Comparison of ENCODE assay signal across 8 mouse cellular contexts in genomic region chr1:36580384-36581207, GRCm38 (mm10). TPM values are rescaled to one million over a fixed set of nuclear protein-coding genes. Genes with fewer than 3 reads are reported as not detected.
DNase-seq lines count a peak whose midpoint lies in the region; ATAC-seq and TF ChIP-seq lines count a peak whose summit lies in the region.

No protein-coding gene starts in this region.

- 0 out of 2 replicates have a peak overlapping the region, but pooled peaks have one; percentile 16 for H3K4me3 ChIP-seq in intestine, postnatal 0 days (ENCODE audit: low read depth, low read length)
- peak overlapping the region; percentile 32; the same call in 1 of the 2 replicates for H3K4me3 ChIP-seq in liver, adult 2 months (ENCODE audit: insufficient read depth, low read depth, low read length)
- no peak overlapping the region for H3K4me3 ChIP-seq in neural tube, embryonic 11.5 days (ENCODE audit: low read depth, low read length)

- H3K4me1 ChIP-seq in intestine, postnatal 0 days (replicated peaks; ENCODE audit: control insufficient read depth, insufficient read depth, low read length): peaks cover 28% of the 10 kb centered on the region
- H3K4me1 ChIP-seq in liver, adult 2 months (ENCODE audit: control insufficient read depth, insufficient read depth, low read length): peaks cover 5% of the 10 kb centered on the region; the same call in 1 of the 2 replicates
- peaks cover 16% of the 10 kb centered on the region for H3K4me1 ChIP-seq in neural tube, embryonic 11.5 days (ENCODE audit: control insufficient read depth, insufficient read depth, low read length)

- no peaks in the 10 kb centered on the region for H3K9me3 ChIP-seq in intestine, postnatal 0 days (ENCODE audit: control insufficient read depth)
- no peaks in the 10 kb centered on the region for H3K9me3 ChIP-seq in neural tube, embryonic 11.5 days (ENCODE audit: control insufficient read depth, low read length)

- no peak overlapping the region for H3K9ac ChIP-seq in intestine, postnatal 0 days (ENCODE audit: low read depth, low read length)
- no peak overlapping the region; the same call in 1 of the 2 replicates for H3K9ac ChIP-seq in liver, adult 2 months (ENCODE audit: low read depth, low read length)
- H3K9ac ChIP-seq in neural tube, embryonic 11.5 days (ENCODE audit: low read length): peak overlapping the region; percentile 41

- WGBS in intestine, postnatal 0 days: 1% methylated on average over 17 of the region's 17 CpGs
- 13% methylated on average over 17 of the region's 17 CpGs for WGBS in liver, adult 2 months
- WGBS in neural tube, embryonic 11.5 days: 2% methylated on average over 17 of the region's 17 CpGs

- DNase-seq in urinary bladder, postnatal 36 days (ENCODE audit: low spot score in 2 of 2): peak; percentile 60 to 73
- no peak for DNase-seq in urinary bladder, postnatal 10 days (ENCODE audit: low spot score)
- DNase-seq in embryo, embryonic 11 days: peak; percentile 89
- DNase-seq in gastrocnemius, postnatal 36 days: peak; percentile 50 to 60
- DNase-seq in liver, adult 2 months (ENCODE audit: extremely low read depth, low read depth, low spot score): no peak
- DNase-seq in neural tube, embryonic 11.5 days (ENCODE audit: low spot score): peak; percentile 73
- no peak for DNase-seq in T-cell, adult 2 months (ENCODE audit: low spot score)

- no peaks in the 10 kb centered on the region for H3K79me2 ChIP-seq in liver, adult 2 months (ENCODE audit: control insufficient read depth, insufficient read depth, low read length)

- TF ChIP-seq CTCF in intestine, postnatal 0 days (IDR thresholded peaks at IDR 0.05; ENCODE audit: low read depth): 0 out of 2 replicates have a peak, but pooled peaks have one; percentile 14
- no peak for TF ChIP-seq CTCF in liver, adult 2 months (IDR thresholded peaks at IDR 0.05; ENCODE audit: low read depth, low read length)

- peak overlapping the region; percentile 58 for H3K4me2 ChIP-seq in intestine, postnatal 0 days (replicated peaks; ENCODE audit: low read depth)
- peak overlapping the region; percentile 27 for H3K4me2 ChIP-seq in neural tube, embryonic 11.5 days (ENCODE audit: low read depth)

- H3K36me3 ChIP-seq in intestine, postnatal 0 days (ENCODE audit: control insufficient read depth, insufficient read depth): no peaks in the 10 kb centered on the region
- no peaks in the 10 kb centered on the region for H3K36me3 ChIP-seq in liver, adult 2 months (ENCODE audit: control insufficient read depth, insufficient read depth, low read length)
- no peaks in the 10 kb centered on the region for H3K36me3 ChIP-seq in neural tube, embryonic 11.5 days (ENCODE audit: control insufficient read depth, insufficient read depth, low read length)

- H3K27ac ChIP-seq in intestine, postnatal 0 days (ENCODE audit: low read depth, low read length): peak overlapping the region; percentile 31
- H3K27ac ChIP-seq in liver, adult 2 months (replicated peaks; ENCODE audit: insufficient read depth, low read depth, low read length): peak overlapping the region; percentile 1; the same call in 1 of the 2 replicates
- peak overlapping the region; percentile 81 for H3K27ac ChIP-seq in neural tube, embryonic 11.5 days (ENCODE audit: low read depth, low read length)

- intact Hi-C loops in gastrocnemius, postnatal 36 days (cut with DNase I): no loop called here

- no peak for TF ChIP-seq POLR2A in liver, adult 2 months (IDR thresholded peaks at IDR 0.05; ENCODE audit: extremely low read depth, insufficient read depth, low read length)

- H3K27me3 ChIP-seq in intestine, postnatal 0 days (replicated peaks; ENCODE audit: control insufficient read depth, insufficient read depth, low read length): no peaks in the 10 kb centered on the region
- H3K27me3 ChIP-seq in liver, adult 2 months (ENCODE audit: control insufficient read depth, insufficient read depth, low read length): no peaks in the 10 kb centered on the region
- no peaks in the 10 kb centered on the region for H3K27me3 ChIP-seq in neural tube, embryonic 11.5 days (ENCODE audit: control insufficient read depth, insufficient read depth, low read length)

- ATAC-seq in intestine, postnatal 0 days: peak; percentile 75
- ATAC-seq in neural tube, embryonic 11.5 days (ENCODE audit: insufficient read depth, low FRiP score, low TSS enrichment): peak; percentile 88

RNA-seq across cellular contexts. Expression of gene Sema4c, which starts 22.4 kb away (rescaled TPM):
- 1 to 10 TPM; 6.3 to 7.4 TPM for total RNA-seq in gastrocnemius, postnatal 36 days (2021)
- 3.5 and 3.9 TPM in 2 replicates for polyA plus RNA-seq in intestine, postnatal 0 days (2015; fragmentation: Nextera tagmentation; extraction: Ambion mirVana)
- total RNA-seq in liver, adult 2 months (2014; rRNA removed): 1.5 and 2.2 TPM in 2 replicates
- polyA plus RNA-seq in liver, adult 2 months (2012; rRNA removed): 1.4 and 2.4 TPM in 2 replicates
- polyA plus RNA-seq in neural tube, embryonic 11.5 days (2014; fragmentation: Nextera tagmentation; extraction: Ambion mirVana): 3.6 and 4.6 TPM in 2 replicates

RNA-seq across cellular contexts. Expression of gene Ankrd39, which starts 33.4 kb away (rescaled TPM):
- total RNA-seq in gastrocnemius, postnatal 36 days (2021): 1 to 10 TPM; 7.8 to 8.5 TPM
- polyA plus RNA-seq in intestine, postnatal 0 days (2015; fragmentation: Nextera tagmentation; extraction: Ambion mirVana): 15.0 and 18.5 TPM in 2 replicates
- 2.6 and 4.9 TPM in 2 replicates for total RNA-seq in liver, adult 2 months (2014; rRNA removed)
- 7.7 and 9.4 TPM in 2 replicates for polyA plus RNA-seq in liver, adult 2 months (2012; rRNA removed)
- 15.3 and 16.2 TPM in 2 replicates for polyA plus RNA-seq in neural tube, embryonic 11.5 days (2014; fragmentation: Nextera tagmentation; extraction: Ambion mirVana)

RNA-seq across cellular contexts. Expression of gene Gm42417, which starts 41.4 kb away (rescaled TPM):
- 1,000 to 10,000 TPM; 1,257 to 1,260 TPM for total RNA-seq in gastrocnemius, postnatal 36 days (2021)
- 0.22 TPM in 1 of 2 replicates, not detected in the other for polyA plus RNA-seq in intestine, postnatal 0 days (2015; fragmentation: Nextera tagmentation; extraction: Ambion mirVana)
- not detected in 2 replicates for total RNA-seq in liver, adult 2 months (2014; rRNA removed)
- not detected in 2 replicates for polyA plus RNA-seq in liver, adult 2 months (2012; rRNA removed)
- polyA plus RNA-seq in neural tube, embryonic 11.5 days (2014; fragmentation: Nextera tagmentation; extraction: Ambion mirVana): 0.28 TPM in 1 of 2 replicates, not detected in the other

RNA-seq across cellular contexts. Expression of gene Ankrd23, which starts 43.9 kb away (rescaled TPM):
- 1,000 to 10,000 TPM; 2,677 to 2,859 TPM for total RNA-seq in gastrocnemius, postnatal 36 days (2021)
- 2.1 and 3.8 TPM in 2 replicates for polyA plus RNA-seq in intestine, postnatal 0 days (2015; fragmentation: Nextera tagmentation; extraction: Ambion mirVana)
- 1.8 and 2.0 TPM in 2 replicates for total RNA-seq in liver, adult 2 months (2014; rRNA removed)
- polyA plus RNA-seq in liver, adult 2 months (2012; rRNA removed): 3.5 and 5.1 TPM in 2 replicates
- polyA plus RNA-seq in neural tube, embryonic 11.5 days (2014; fragmentation: Nextera tagmentation; extraction: Ambion mirVana): 7.1 and 7.2 TPM in 2 replicates

Comparison
In these comparisons a context has a peak if more than half of its experiments do, and no peak if none do; other contexts are left out.
1. DNase-seq: peak in urinary bladder, postnatal 36 days (2 of 2), embryo, embryonic 11 days (single experiment), gastrocnemius, postnatal 36 days (2 of 2) and neural tube, embryonic 11.5 days (single experiment); none in urinary bladder, postnatal 10 days (single experiment), liver, adult 2 months (single experiment) and T-cell, adult 2 months (single experiment).
2. H3K27ac ChIP-seq: peak in every context shown above with its lines; median percentile 81 in neural tube, embryonic 11.5 days; 31 in intestine, postnatal 0 days; 1 in liver, adult 2 months.